Mouse (Mus musculus): Measurements from ENCODE around the gene Pip5kl1.

- TF ChIP-seq EP300 (IDR thresholded peaks at IDR 0.05; ENCODE audit: insufficient read depth, low read depth, low read length) (no peak), CTCF (IDR thresholded peaks at IDR 0.05; ENCODE audit: low read depth, low read length) (no peak), POLR2A (IDR thresholded peaks at IDR 0.05; ENCODE audit: insufficient read depth, low read length) (no peak)
Measured at GRCm38 (mm10) chr2:32568941-32569340, 5.7 kb upstream of the Pip5kl1 start.

All from ES-Bruce4 (cell line).